Mouse (Mus musculus): Measurements from ENCODE around the gene Krt26.

DNA sequence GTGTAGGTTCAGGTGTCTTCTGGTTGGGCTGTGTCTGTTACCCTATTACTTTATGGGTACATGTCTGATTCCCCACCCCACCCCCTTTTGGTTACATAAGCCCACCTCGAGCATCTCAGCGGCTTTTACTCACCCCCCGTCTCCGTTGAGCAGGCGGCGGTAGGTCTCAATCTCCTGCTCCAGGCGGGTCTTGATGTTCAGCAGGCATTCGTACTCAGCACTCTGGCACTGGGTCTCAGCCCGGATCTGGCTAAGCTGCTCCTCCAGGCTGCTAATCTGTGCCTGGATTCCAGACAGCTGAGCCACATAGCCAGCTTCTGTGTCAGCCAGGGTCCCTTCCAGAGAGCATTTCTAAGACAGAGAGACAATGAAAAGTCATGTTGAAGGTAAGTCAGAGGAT lies 56.6 kb downstream of the Krt26 start:
- no peak for TF ChIP-seq ZC3H11A (IDR thresholded peaks at IDR 0.05; ENCODE audit: borderline replicate concordance, low read depth, low read length)
- TF ChIP-seq ZNF384 (IDR thresholded peaks at IDR 0.05; ENCODE audit: low read depth, low read length), result no peak
- TF ChIP-seq HCFC1 (IDR thresholded peaks at IDR 0.05; ENCODE audit: borderline replicate concordance, insufficient read depth, low read length), result no peak
